Mouse (Mus musculus): ENCODE data around the gene Irf4.

The Irf4 gene

GRCm38 (mm10) chr13:30765906-30766305 is 16.9 kb downstream of the Irf4 start:
- DNase-seq = peak; percentile 52

GRCm38 (mm10) chr13:30766636-30767476 is 17.8 kb downstream of the Irf4 start:
- peak; percentile 54 for DNase-seq

DNA sequence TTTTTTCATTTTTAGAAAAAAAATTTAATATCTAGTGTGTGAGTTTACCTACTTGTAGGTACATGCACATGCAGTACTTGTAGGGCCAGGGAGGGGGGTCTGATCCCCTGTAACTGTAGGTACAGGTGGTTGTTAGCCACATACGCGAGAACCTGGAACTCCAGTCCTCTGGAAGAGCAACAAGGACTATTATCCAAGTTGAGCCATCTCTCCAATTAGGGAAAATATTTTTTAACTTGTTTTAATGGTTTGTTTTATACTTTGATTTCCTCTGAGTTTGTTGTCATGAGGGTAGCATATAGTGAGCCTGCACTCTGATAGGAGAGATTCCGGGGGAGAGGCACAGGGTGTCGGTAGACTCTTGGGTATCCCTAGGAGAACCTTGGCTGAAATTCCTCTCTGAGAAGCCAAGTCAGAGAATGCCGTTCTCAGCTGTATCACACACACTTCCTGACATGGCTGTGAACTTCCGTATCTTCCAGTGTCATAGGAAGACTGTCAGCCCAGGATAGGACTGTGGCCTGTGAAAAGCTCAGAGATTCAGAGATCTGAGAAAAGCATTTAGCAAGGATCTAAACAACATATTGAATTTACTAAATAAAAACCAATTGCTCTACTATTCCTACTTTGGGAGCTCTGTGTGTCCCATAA is 18.6 kb downstream of the Irf4 start:
- no peak for DNase-seq

- DNase-seq = no peak
Measured at GRCm38 (mm10) chr13:30776021-30776420, 27.0 kb downstream of the Irf4 start.

DNA sequence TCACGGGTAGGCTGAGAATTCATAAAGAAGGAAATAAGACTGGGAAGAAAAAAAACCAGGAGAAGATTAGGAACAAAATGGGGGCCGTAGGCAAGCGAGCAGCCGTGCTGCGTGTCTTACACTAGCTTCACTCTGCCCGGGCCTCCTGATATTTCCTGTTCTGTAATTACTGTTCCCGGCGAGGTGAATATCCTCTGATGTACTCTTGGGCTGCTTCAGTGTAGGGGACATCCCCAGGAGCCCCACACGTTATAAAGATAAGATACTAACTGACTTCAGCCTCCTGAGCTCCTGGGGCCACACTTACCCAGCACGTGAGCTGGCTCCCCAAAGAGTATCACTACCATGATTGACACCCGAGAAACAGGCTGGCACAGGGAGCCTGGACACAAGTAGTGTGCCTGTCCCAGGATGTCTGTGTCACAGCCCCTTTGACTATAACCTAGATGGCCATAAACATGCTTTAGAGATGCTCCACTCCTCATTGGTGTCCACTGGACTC is 28.7 kb downstream of the Irf4 start:
- no peak for DNase-seq

- no peak for DNase-seq
Measured at GRCm38 (mm10) chr13:30781905-30782304, 32.9 kb downstream of the Irf4 start.

DNA sequence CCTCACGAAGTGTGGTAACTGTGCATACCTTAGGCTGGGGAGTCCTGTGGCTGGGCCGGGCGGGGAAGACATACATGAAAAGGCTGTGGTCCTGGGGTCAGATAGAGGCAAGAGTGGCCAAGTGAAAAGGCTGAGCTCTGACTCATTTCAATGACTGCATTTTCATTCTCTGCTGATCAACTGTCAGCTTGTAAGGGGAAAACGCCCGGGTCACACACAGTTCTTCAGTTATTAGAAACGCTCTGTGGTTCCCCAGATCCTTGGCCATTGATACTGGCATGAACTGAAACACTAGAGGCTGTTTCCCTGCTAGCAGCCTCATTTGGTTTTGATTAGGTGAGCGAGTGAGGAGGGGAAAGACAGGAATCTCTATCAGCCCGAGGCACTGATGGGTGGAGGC is 33.4 kb downstream of the Irf4 start:
- DNase-seq = no peak

- DNase-seq = no peak
Measured at GRCm38 (mm10) chr13:30785423-30786040, 36.5 kb downstream of the Irf4 start.

DNA sequence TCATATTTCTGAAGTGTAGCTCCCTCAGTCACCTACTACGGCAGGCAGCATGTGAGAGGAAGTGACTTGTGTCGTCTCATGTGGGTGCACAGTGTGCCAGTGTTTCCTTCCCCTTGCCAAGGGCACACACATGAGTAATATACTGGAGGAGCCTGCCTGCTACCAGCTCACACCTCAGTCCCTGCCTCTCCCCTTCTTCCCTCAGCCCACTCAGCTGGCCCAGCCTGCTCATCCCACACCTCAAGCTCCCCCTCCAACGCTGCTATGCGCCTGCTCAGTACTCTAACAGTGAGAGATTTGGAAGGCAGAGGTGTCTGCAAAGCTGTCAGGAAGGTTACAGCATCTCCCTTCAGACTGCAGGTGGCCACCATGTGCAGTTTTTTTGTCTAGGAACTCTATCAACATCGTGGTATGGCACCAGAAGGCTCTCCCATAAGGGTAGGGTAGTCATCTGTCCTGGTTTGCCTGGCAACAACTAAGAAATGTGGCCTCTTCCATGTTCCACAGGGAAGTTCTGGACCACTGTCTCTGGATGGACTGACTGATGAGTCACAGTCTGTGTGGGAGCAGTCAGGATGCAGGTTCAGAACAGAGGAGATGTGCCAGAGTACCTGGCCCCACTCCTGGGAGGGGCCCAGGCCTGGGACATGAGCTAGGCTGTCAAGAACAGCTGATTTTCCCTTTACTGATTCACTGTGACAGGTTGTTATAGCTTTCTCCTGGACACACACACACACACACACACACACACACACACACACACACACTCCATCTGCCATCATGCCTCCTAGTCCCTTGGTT is 37.4 kb downstream of the Irf4 start:
- peak; percentile 71 for DNase-seq

- DNase-seq = no peak
Measured at GRCm38 (mm10) chr13:30787036-30787320, 38.0 kb downstream of the Irf4 start.

DNA sequence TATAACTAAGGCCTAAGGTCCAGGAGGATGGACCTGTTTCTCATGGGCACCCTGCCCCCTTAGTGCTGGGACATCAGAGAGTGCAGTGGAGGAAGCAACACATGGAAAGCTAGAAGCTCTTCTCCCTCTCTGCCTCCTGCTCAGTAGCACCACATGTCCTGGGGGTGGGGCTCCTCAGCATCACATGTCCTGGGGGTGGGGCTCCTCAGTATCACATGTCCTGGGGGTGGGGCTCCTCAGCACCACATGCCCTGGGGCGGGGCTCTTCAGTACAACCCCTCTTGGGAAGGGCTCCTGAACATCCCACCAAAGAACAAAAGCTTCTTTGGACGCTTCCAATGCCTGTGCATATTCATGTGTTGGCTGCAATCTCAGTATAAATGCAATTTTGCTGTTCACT is 38.5 kb downstream of the Irf4 start:
- no peak for DNase-seq

DNA sequence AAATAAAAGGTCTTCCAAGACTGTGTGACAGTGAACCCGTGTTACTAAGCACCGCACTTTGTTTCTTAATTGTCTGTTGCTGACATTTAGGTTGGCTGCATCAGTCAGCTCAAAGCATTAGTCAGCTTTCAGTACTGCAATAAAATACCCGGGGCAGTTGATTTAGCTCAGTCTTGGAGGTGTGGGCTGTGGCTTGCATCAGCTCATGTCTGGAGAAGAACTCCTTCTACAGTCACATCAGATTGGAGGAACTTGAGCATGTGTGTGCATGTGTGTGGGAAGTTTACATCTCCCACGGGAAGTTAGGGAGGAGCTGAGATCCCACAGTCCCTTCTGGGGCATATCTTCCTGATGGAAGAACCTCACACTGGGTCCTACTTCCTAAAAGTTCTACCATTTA is 38.9 kb downstream of the Irf4 start:
- DNase-seq = no peak

GRCm38 (mm10) chr13:30788421-30788820 is 39.4 kb downstream of the Irf4 start:
- no peak for DNase-seq

DNA sequence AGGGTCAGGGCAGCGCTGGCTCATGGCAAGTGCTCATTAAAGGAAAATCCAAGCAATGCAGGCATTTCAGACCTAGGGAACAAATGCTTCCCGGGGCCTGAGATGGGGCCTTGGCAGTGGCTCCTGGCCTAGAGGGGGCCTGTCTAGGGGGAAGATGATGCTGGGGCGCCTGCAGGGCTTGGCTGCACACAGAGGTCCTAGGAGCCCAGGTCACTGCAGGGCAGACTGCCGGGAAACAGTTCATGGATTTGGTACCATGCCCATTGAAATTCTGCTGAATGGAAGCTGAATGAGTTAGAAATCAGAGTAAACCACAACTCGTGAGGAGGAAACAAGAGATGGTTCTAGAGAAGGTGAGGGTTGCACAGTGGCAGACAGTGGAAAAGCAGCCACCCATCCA is 41.0 kb downstream of the Irf4 start:
- no peak for DNase-seq

DNA sequence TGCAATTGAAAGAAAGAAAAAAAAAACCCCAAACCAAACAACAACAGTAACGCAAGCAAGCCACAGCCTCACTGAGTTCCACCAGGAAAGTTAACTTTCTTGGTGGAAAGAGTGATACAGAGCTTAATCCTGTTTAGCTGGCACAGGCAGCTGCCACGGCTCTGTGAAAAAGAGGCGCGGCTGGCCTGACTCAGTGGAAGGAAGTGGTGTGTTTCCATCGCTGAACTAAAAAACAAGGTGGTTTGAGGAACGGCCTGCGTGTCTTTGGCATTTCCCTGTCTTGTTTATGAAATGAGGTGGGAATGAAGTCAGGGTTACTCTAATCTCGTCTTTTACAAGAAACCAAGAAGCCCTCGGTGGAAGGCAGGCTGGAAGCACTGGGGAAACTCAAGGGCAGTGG is 43.3 kb downstream of the Irf4 start:
- peak; percentile 68 for DNase-seq

- DNase-seq = no peak
Measured at GRCm38 (mm10) chr13:30792741-30793140, 43.7 kb downstream of the Irf4 start.

GRCm38 (mm10) chr13:30793196-30793595 is 44.2 kb downstream of the Irf4 start:
- DNase-seq = no peak

- DNase-seq = no peak
Measured at GRCm38 (mm10) chr13:30793616-30794015, 44.6 kb downstream of the Irf4 start.

- no peak for DNase-seq
Measured at GRCm38 (mm10) chr13:30795960-30796359, 46.9 kb downstream of the Irf4 start.

- DNase-seq = peak; percentile 69
Measured at GRCm38 (mm10) chr13:30801886-30802285, 52.9 kb downstream of the Irf4 start.

GRCm38 (mm10) chr13:30802336-30802955 is 53.4 kb downstream of the Irf4 start:
- no peak for DNase-seq

GRCm38 (mm10) chr13:30809240-30809639 is 60.2 kb downstream of the Irf4 start:
- no peak for DNase-seq

DNA sequence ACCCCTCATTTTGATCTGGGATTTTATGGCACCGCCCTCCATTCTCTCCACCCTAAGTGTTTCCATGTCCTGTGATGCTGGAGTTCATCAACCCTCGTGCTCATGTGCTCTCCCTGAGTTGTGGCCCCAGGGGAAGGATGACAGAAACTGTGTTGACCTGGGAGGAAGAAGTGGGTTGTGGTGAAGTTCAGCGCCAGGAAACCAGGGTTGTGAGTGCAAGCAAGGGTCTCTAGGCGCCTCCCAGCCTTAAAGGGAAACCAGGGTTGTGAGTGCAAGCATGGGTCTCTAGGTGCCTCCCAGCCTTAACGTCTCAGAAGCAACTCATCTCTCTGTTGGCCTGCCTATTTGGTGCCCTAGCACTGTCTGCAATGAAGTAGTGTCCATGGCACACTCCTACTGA is 64.4 kb downstream of the Irf4 start:
- peak; percentile 32 for DNase-seq
